Mouse (Mus musculus) olfactory bulb, adult 2 months (tissue): ENCODE measurements around the gene Pknox1.

ENCODE experiments used
- CTCF ChIP-seq: fragments of 200-500 bp; IDR thresholded peaks from 2 replicates; pipeline ENCODE4 v1.5.1; 2012; ENCODE audit warnings: low read depth, mild to moderate bottlenecking, low read length, moderate library complexity; ENCODE audit not compliant: insufficient read depth
- POLR2A ChIP-seq: fragments of 200-500 bp; IDR thresholded peaks from 2 replicates; pipeline ENCODE4 v1.6.1; 2012; ENCODE audit warnings: mild to moderate bottlenecking, low read depth, low read length, moderate library complexity; ENCODE audit not compliant: insufficient read depth

DNA sequence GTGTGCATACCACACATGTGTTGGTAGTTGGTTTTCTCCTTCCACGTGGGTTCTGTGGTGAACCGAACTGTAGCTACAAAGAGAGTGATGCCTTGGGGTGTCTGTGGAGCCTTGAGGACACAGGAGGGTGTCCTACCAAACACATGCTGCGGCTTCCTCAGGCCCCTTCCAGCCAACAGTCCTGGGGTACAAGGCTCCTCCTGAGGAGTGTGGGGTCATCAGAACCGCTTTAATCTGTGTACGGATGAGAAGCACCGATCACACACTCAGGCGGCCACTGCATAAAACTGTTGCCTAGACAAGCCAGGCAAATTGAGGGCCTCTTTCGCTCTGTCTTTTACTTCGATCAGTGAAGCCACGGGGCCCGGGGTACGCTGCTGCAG lies 911 bp upstream of the Pknox1 start:
- TF ChIP-seq CTCF (no peak), POLR2A (no peak)
